Mouse (Mus musculus) brain, embryonic 14.5 days (tissue): ENCODE data around the gene Tank.

ENCODE experiments used
- CTCF ChIP-seq: fragments of 200-500 bp; IDR thresholded peaks from 2 replicates; pipeline ENCODE4 v1.5.1; 2012; ENCODE audit warnings: inconsistent platforms, mild to moderate bottlenecking, moderate library complexity, borderline replicate concordance; ENCODE audit not compliant: insufficient read depth, insufficient read length; ENCODE audit errors: extremely low read depth
- POLR2A ChIP-seq: fragments of 200-500 bp; IDR thresholded peaks from 2 replicates; pipeline ENCODE4 v1.6.1; 2012; ENCODE audit warnings: mild to moderate bottlenecking, inconsistent platforms, borderline replicate concordance; ENCODE audit not compliant: poor library complexity, insufficient read depth, insufficient read length, severe bottlenecking; ENCODE audit errors: extremely low read depth

DNA sequence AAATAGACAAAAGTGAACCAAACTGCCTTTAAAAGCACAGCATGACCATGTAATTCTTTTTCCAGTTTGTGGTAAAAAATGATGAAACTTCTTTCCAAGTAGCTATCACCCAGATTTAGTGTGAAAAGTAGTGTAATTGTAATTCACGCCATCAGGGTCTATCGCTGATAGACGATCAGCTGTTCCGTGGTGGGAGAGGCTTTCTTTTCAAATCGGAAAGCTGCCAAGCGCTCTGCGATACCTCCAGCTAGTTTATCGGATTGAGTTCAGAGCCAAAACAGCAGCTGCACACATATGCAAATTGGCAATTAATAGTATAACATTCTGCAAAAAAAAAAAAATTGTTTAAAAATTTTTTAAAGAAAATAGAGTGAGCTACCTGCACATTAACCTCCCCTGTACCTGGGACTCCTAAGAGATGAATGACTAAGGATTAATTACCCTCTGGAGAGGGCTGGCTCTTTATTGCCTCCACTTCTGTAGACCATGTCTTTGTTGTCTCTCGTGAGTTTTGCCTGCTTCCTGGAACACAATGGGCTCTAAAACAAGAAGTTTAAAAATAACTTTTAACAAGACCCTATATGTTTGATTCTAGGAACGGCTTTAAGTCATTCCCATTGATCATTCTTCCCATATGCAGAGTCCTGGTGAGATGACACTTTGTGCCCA is 85.3 kb downstream of the Tank start:
- TF ChIP-seq CTCF: no peak
- no peak for TF ChIP-seq POLR2A
